Mouse (Mus musculus) limb, embryonic 15.5 days (tissue): ENCODE results near the gene Fancl. TPM values are rescaled to one million over a fixed set of nuclear protein-coding genes. Genes with fewer than 3 reads are reported as not detected.

Experiments used
- ATAC-seq: fragments of 200-750 bp; cut with Nextera tagmentation; 2 replicates; pipeline ENCODE4 v1.8.0; 2017; ENCODE audit warnings: low read depth, moderate TSS enrichment; ENCODE audit not compliant: insufficient number of reproducible peaks, low FRiP score, low TSS enrichment
- H3K27ac ChIP-seq: fragments of 300-500 bp; sonication (generic); 2 replicates; pipeline ENCODE4 v1.5.1; 2015; ENCODE audit warnings: moderate library complexity, mild to moderate bottlenecking, inconsistent platforms
- H3K27me3 ChIP-seq: fragments of 300-500 bp; sonication (generic); 2 replicates; pipeline ENCODE4 v1.6.1; 2015; ENCODE audit warnings: inconsistent platforms
- H3K36me3 ChIP-seq: fragments of 300-500 bp; sonication (generic); 2 replicates; pipeline ENCODE4 v1.6.1; 2015; ENCODE audit warnings: inconsistent platforms
- H3K4me1 ChIP-seq: fragments of 300-500 bp; sonication (generic); 2 replicates; pipeline ENCODE4 v1.6.1; 2015; ENCODE audit warnings: inconsistent platforms
- H3K4me2 ChIP-seq: fragments of 300-500 bp; sonication (generic); 2 replicates; pipeline ENCODE4 v1.6.1; 2015; ENCODE audit warnings: mild to moderate bottlenecking, inconsistent platforms
- H3K4me3 ChIP-seq: fragments of 300-500 bp; sonication (generic); 2 replicates; pipeline ENCODE4 v1.5.1; 2015; ENCODE audit warnings: mild to moderate bottlenecking, inconsistent platforms
- H3K9ac ChIP-seq: fragments of 300-500 bp; sonication (generic); 2 replicates; pipeline ENCODE4 v1.6.1; 2015; ENCODE audit warnings: inconsistent platforms
- H3K9me3 ChIP-seq: fragments of 300-500 bp; sonication (generic); 2 replicates; pipeline ENCODE4 v1.6.1; 2016; ENCODE audit warnings: inconsistent platforms
- WGBS: fragments of 180-500 bp; shearing (Covaris S2); methylation state at CpG from one replicate; pipeline ENCODE4 v1.1.7; 2015; 5-methylcytosine and 5-hydroxymethylcytosine counted together
- polyA plus RNA-seq: library from polyadenylated mRNA; unstranded; fragments of >200 nt; fragmentation: Nextera tagmentation; extraction: Ambion mirVana; gene quantifications from 2 replicates; pipeline ENCODE4 v1.2.1, GENCODE M21; 2015

The Fancl gene
- polyA plus RNA-seq, 1 experiment from 2014 or later: 24.8 TPM

DNA sequence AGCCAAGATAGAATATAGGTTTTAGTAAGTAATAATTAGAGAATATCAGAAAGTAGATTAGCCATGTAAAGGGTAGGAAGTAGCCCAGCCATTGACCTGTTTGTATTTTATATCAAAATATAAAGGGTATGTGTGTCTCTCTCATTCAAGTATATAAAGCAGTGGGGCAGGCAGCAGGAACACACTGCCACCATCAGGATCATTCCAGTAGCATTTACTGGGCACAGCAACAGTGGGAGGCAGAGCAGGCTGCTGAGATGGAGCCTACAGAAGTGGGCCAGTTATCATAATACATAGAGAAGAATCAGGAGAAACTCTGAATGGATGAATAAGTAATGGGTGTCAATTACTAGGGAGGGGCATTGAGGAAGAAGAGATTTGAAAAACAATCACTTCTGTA, 127.7 kb downstream of the Fancl start:
- Histone ChIP-seq H3K9me3 (no peaks in the 10 kb centered on the region; the same call in 1 of the 2 replicates), H3K36me3 (0 out of 2 replicates have a peak, but pooled peaks cover 5% of the 10 kb centered on the region), H3K9ac (no peak overlapping the region)

DNA sequence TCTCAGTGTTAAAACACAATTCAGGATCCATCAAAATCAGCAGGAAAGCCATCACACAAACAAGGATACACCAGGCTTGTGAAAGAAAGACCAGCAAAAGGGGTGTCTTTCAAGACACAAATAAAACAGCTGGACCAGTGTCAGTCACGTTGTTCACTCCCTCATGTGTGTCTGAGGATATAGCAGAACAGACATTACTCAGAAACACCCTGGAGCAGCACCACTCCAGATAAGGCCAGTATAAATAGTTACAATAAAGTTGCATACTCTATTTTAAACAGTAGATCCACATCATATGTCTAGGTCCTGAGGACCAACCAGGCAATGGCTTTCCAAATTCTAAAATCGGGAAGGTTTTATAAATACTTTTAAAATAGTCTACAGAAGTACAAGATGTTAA, 130.2 kb downstream of the Fancl start:
- Histone ChIP-seq H3K9me3 (no peaks in the 10 kb centered on the region), H3K4me1 (no peaks in the 10 kb centered on the region), H3K36me3 (no peaks in the 10 kb centered on the region), H3K9ac (no peak overlapping the region), H3K27me3 (no peaks in the 10 kb centered on the region), H3K4me2 (no peak overlapping the region), H3K4me3 (no peak overlapping the region), H3K27ac (no peak overlapping the region)
- WGBS: 68% methylated on average over 2 of the region's 2 CpGs
- no peak for ATAC-seq

More for the DNA sequence above, 127.7 kb downstream of the Fancl start:
- H3K4me1 ChIP-seq: no peaks in the 10 kb centered on the region
- no peak overlapping the region for H3K4me2 ChIP-seq
- no peaks in the 10 kb centered on the region for H3K27me3 ChIP-seq
- H3K27ac ChIP-seq: no peak overlapping the region
- no peak overlapping the region for H3K4me3 ChIP-seq
- no peak for ATAC-seq

DNA sequence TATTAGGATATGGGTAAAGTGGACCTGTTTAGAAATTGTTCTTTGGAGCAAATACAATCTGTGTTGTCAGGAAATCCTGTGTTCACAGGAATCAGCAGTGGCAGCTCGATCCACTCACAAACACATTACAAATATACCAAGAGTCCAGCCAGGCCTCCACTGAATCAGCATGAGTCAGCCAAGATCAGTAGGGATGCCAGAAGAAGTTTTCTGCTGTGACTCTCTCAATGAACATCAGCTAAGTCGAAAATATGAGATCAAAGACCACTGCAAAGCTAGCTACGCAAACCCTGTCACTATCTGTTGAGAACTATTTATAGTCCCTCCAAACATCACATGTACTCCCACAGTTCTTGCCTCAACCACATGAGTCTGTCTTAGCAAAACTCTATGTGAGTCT, 133.1 kb downstream of the Fancl start:
- no peaks in the 10 kb centered on the region for H3K4me1 ChIP-seq
- no peak for ATAC-seq
- no peak overlapping the region for H3K27ac ChIP-seq
- H3K27me3 ChIP-seq: no peaks in the 10 kb centered on the region
- no peaks in the 10 kb centered on the region for H3K9me3 ChIP-seq
- no peak overlapping the region for H3K4me3 ChIP-seq
- H3K9ac ChIP-seq: no peak overlapping the region
- H3K4me2 ChIP-seq: no peak overlapping the region
- no peaks in the 10 kb centered on the region for H3K36me3 ChIP-seq
- 93% methylated on average over 3 of the region's 3 CpGs for WGBS

Other genes starting within 250 kb of the Fancl start
- gene 5730522E02Rik, start 175.4 kb upstream of the Fancl start, polyA plus RNA-seq: 2.2 and 3.4 TPM in 2 replicates
- not detected in 2 replicates for gene Gm6899, start 207.1 kb downstream of the Fancl start, polyA plus RNA-seq
- 17.3 and 21.2 TPM in 2 replicates for gene Vrk2, start 207.9 kb downstream of the Fancl start, polyA plus RNA-seq